Mouse (Mus musculus): ENCODE data around the gene Mapkap1. TPM values are rescaled to one million over a fixed set of nuclear protein-coding genes. Genes with fewer than 3 reads are reported as not detected.

The Mapkap1 gene
- total RNA-seq, 2 experiments from 2014 or later: 66.5 to 71.5 TPM

GRCm38 (mm10) chr2:34671385-34672026 lies 264.9 kb downstream of the Mapkap1 start:
- peak in 1 of 2 experiments; percentile 44 for DNase-seq (ENCODE audit: extremely low spot score in 1 of 2, low spot score in 1 of 2)

- no peak for DNase-seq (ENCODE audit: extremely low spot score in 1 of 2, low spot score in 1 of 2)
Observed at GRCm38 (mm10) chr2:34673846-34674245, 267.3 kb downstream of the Mapkap1 start.

Other genes starting within 250 kb of the Mapkap1 start
- gene Pbx3, start 33.6 kb upstream of the Mapkap1 start, total RNA-seq (2021): 1 to 10 TPM; 7.0 to 8.2 TPM